Mouse (Mus musculus): ENCODE measurements around the gene Dcdc2b. TPM values are rescaled to one million over a fixed set of nuclear protein-coding genes. Genes with fewer than 3 reads are reported as not detected.

Gene Dcdc2b
- polyA plus RNA-seq (2016; fragmentation: Nextera tagmentation; extraction: Ambion mirVana): 2.8 and 2.9 TPM in 2 replicates

DNA sequence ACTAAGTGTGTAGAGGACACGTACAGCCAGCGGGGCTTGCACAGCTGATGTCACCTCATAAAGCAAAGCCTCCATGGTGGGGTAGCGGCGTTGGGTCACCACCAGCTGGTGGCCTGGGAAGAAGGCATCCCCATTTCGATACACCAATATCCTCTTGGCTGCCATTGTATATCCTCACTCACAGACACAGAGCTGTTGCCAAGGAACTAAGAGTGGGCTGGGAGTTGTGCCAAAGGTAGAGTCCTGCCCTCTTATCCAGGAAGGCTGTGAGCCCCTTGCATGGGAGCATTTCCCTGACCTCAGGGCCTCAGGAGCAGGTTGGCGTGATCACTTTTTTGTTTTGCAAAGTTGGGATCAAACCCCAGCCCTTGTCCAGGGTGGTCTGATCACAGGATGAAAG, at the start of gene Dcdc2b:
Gene Dcdc2b, minus strand, starts transcription at position 165 of the 400 bp plus-strand sequence.
- no peak within 1 kb of the TSS for H3K4me3 ChIP-seq
- peaks cover 10% of the 10 kb centered on the region for H3K4me1 ChIP-seq
- no peaks in the 10 kb centered on the region for H3K27me3 ChIP-seq
- H3K4me2 ChIP-seq (replicated peaks): no peak within 1 kb of the TSS
- H3K9ac ChIP-seq (replicated peaks): no peak within 1 kb of the TSS
- ATAC-seq (ENCODE audit: low FRiP score, low read depth): no peak
- H3K36me3 ChIP-seq: peaks cover 30% of the 10 kb centered on the region
- WGBS: 89% methylated on average over 6 of the region's 6 CpGs
- H3K27ac ChIP-seq (replicated peaks): no peak within 1 kb of the TSS
- H3K9me3 ChIP-seq: no peaks in the 10 kb centered on the region

DNA sequence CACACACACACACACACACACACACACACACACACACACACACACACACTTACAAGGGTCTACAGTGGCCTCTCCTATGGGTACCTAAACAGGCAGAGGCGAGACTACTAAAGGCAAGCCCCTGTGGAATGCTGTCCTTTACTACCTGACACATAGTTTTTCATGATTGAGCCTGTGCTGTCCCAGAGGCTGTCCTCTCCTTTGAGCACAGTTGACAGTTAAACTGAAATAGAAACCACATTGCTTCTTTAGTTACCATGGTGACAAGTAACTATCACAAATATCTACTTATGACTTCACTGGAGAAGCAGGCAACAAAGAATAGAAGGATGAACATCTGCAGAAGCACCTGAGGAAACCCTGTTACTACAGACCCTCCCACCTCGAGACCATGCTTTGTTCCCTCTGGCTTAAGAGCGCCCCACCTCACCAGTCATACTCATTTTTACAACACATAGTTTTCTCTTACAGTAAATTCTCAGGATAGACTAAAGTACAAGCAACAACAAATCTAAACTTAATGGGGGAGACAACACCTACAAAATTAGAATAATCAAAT, 48.3 kb upstream of the Dcdc2b start:
- Histone ChIP-seq H3K4me3 (no peak overlapping the region), H3K9me3 (no peaks in the 10 kb centered on the region), H3K4me1 (no peaks in the 10 kb centered on the region), H3K36me3 (peaks cover 40% of the 10 kb centered on the region), H3K27me3 (no peaks in the 10 kb centered on the region), H3K27ac (replicated peaks) (no peak overlapping the region), H3K4me2 (replicated peaks) (no peak overlapping the region), H3K9ac (replicated peaks) (no peak overlapping the region)
- WGBS: 86% methylated on average over 3 of the region's 3 CpGs
- no peak for ATAC-seq (ENCODE audit: low FRiP score, low read depth)

DNA sequence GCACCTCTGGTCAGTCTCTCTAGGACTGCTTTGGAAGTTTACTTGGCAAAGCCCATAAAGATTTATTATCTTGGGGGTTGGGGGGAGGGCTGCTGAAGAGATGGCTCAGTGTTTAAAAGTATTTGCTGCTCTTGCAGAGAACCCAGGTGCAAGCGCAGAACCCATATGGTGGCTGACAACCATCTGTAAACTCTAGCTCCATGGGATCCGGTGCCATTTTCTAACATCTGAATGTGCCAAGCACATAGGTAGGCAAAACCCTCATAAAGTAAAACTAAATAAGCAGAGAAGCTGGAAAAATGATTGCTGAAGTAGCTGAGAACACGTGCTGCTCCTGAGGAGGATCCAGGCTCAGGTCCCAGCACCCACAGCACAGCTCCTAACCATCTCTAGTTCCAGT, 47.5 kb upstream of the Dcdc2b start:
- Histone ChIP-seq H3K27me3 (no peaks in the 10 kb centered on the region), H3K9ac (replicated peaks) (no peak overlapping the region), H3K27ac (replicated peaks) (no peak overlapping the region), H3K36me3 (peaks cover 47% of the 10 kb centered on the region), H3K4me2 (replicated peaks) (no peak overlapping the region), H3K4me3 (no peak overlapping the region), H3K4me1 (no peaks in the 10 kb centered on the region), H3K9me3 (no peaks in the 10 kb centered on the region)
- ATAC-seq (ENCODE audit: low FRiP score, low read depth): no peak
- 92% methylated on average over 3 of the region's 3 CpGs for WGBS

DNA sequence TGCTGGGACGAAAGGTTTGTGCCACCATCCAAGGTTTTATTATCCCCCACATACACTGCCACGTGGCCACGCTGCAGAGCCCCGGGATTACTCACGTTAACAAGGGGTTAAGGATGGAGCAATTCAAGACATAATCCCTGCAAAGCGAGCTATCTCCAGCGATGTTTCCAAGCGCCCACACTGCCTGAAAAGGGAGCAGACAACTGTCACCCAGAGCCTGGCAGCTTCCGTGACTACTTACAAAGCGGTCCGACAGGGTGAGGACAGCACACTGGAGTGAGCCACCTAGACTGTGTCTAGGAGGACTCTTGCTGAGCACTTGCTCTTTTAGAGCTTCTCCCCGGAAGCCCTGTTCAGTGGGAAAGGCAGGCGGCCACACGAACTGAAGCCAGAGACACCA, 40.7 kb upstream of the Dcdc2b start:
- Histone ChIP-seq H3K4me2 (replicated peaks) (no peak overlapping the region), H3K4me1 (no peaks in the 10 kb centered on the region), H3K9me3 (no peaks in the 10 kb centered on the region), H3K36me3 (peaks cover 90% of the 10 kb centered on the region), H3K9ac (replicated peaks) (no peak overlapping the region), H3K27ac (replicated peaks) (no peak overlapping the region), H3K4me3 (no peak overlapping the region), H3K27me3 (no peaks in the 10 kb centered on the region)
- 93% methylated on average over 14 of the region's 14 CpGs for WGBS
- ATAC-seq (ENCODE audit: low FRiP score, low read depth): no peak

DNA sequence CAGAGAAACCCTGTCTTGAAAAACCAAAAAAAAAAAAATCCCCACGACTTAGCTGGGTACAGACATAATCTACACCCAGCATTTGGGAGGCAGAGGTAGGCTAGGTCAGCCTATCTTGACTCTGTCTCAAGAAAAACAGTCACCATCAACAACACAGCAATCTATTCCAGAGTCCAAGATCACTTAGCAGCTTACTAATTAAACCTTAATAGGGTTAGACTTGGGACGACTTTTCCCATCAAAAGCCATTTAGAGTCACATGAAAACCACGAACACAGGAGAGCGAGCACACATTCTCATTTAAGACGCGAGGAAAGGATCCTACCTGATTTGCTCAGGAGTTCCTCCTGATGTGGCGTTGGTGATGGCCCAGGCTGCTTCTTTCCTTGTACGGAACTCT, 36.3 kb upstream of the Dcdc2b start:
- WGBS: 93% methylated on average over 8 of the region's 8 CpGs
- no peak overlapping the region for H3K4me2 ChIP-seq (replicated peaks)
- no peaks in the 10 kb centered on the region for H3K4me1 ChIP-seq
- no peak overlapping the region for H3K9ac ChIP-seq (replicated peaks)
- H3K27me3 ChIP-seq: no peaks in the 10 kb centered on the region
- no peak overlapping the region for H3K27ac ChIP-seq (replicated peaks)
- no peak for ATAC-seq (ENCODE audit: low FRiP score, low read depth)
- H3K36me3 ChIP-seq: peaks cover 93% of the 10 kb centered on the region
- H3K9me3 ChIP-seq: no peaks in the 10 kb centered on the region
- H3K4me3 ChIP-seq: no peak overlapping the region

DNA sequence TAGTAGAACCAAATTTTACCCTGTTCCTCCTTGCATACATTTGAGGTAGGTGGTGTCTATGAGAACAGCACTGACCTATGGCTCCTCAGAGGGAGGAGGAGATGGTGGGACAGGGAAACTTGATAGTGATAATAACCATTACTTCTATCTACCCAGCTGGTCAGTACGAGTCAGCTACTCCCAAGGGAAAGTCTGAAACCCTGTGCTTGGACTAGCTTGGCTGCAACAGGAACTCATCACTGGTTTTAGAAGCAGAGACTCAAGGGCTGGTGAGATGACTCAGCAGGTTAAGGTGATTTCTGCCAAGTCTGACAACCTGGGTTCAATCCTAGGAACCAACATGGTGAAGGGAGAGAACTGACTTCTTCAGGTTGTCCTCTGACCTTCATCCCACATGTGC, 34.6 kb upstream of the Dcdc2b start:
- no peak overlapping the region for H3K4me2 ChIP-seq (replicated peaks)
- no peak overlapping the region for H3K9ac ChIP-seq (replicated peaks)
- H3K27ac ChIP-seq (replicated peaks): no peak overlapping the region
- ATAC-seq (ENCODE audit: low FRiP score, low read depth): no peak
- no peaks in the 10 kb centered on the region for H3K4me1 ChIP-seq
- H3K4me3 ChIP-seq: no peak overlapping the region
- peaks cover 86% of the 10 kb centered on the region for H3K36me3 ChIP-seq
- no peaks in the 10 kb centered on the region for H3K27me3 ChIP-seq
- no peaks in the 10 kb centered on the region for H3K9me3 ChIP-seq
- WGBS: 90% methylated on average over 1 of the region's 1 CpGs

DNA sequence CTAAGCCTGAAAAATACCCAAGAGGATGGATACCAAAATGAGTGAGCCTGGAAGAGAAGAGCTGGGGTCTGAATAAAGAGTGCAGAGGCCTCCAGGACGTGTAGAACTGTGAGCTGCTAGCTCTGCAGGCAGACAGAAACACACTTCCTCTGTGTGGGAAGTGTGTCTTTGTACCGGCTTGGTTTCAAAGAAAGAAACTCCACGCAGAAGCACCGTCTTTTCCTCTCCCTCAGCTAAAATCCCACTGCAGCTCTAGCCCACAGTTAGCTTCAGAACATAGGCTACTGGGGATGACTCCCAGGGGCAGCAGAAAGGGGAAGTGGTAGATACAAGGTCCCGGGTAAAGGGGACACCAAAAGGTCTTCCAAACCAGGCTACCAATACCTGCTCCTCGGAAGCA, 31.1 kb upstream of the Dcdc2b start:
- Histone ChIP-seq H3K4me3 (no peak overlapping the region), H3K27ac (replicated peaks) (no peak overlapping the region), H3K4me2 (replicated peaks) (no peak overlapping the region), H3K4me1 (peaks cover 5% of the 10 kb centered on the region; the same call in 1 of the 2 replicates), H3K27me3 (no peaks in the 10 kb centered on the region), H3K36me3 (peaks cover 58% of the 10 kb centered on the region), H3K9ac (replicated peaks) (no peak overlapping the region), H3K9me3 (no peaks in the 10 kb centered on the region)
- no peak for ATAC-seq (ENCODE audit: low FRiP score, low read depth)
- WGBS: 93% methylated on average over 6 of the region's 6 CpGs

DNA sequence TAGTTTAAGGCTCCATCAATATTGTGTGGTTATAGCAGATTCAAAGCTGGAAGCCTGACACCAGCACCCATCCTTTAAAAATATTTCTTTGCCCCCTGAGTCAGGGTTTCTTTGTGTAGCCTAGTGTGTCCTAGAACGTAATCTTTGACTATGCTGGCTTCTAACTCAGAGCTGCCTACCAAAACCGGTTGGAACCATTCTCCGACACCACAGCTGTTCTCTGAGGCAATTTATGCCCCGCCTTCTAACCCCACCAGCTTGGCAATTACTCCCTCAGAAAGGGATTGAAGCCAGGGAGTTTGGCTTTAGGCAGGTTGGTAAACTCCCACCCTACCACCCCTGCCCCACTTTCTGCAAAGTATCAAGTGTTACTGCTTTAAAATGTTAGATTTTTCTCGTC, 27.7 kb upstream of the Dcdc2b start:
- no peak for ATAC-seq (ENCODE audit: low FRiP score, low read depth)
- no peak overlapping the region for H3K9ac ChIP-seq (replicated peaks)
- H3K4me1 ChIP-seq: peaks cover 27% of the 10 kb centered on the region
- no peaks in the 10 kb centered on the region for H3K9me3 ChIP-seq
- no peaks in the 10 kb centered on the region for H3K27me3 ChIP-seq
- H3K4me2 ChIP-seq (replicated peaks): 0 out of 2 replicates have a peak overlapping the region, but pooled peaks have one; percentile 24
- no peak overlapping the region for H3K27ac ChIP-seq (replicated peaks)
- peaks cover 49% of the 10 kb centered on the region for H3K36me3 ChIP-seq
- 66% methylated on average over 5 of the region's 5 CpGs for WGBS
- H3K4me3 ChIP-seq: no peak overlapping the region

DNA sequence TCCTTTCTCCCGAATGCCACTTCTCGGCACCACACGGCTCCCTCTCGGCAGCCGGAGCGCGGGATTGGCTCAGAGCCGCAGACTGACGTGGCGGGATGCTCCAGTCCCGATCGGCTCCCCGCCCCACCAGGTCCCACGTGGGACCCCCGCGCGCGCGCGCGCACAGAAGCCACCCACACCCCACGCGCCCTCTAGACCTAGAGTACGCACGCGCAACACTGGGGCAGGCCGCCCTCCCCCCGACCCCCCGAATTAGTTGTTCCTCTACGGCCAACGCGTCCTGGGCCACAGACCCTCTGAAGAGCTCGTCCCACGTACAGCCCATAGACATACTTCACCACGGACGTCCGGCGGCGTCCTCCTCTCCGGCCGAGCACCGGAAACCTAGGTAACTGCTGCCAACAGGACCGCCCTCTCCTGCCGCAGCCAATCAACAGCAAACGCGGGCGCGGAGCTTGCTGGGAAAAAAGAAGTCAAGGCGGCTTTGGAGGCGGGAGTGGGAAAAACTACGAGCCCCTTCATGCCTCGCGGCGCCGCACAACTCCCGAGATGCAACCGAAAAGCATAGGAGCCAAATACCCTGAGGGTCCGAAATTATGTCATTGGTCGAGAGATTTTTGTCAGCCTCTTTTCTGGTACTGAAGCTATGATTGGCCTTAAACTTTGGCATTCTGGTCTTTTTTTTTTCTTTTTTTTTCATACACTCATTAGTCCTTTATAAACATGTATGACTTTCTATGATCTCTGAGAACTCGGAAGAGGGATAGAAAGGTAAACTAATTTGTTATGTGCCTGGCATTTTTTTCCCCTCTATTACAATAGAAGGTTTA, 26.8 kb upstream of the Dcdc2b start, which contains the start of gene Txlna:
Gene Txlna, minus strand, starts transcription at position 428 of the 830 bp plus-strand sequence.
- ATAC-seq (ENCODE audit: low FRiP score, low read depth): peak; percentile 97
- Histone ChIP-seq H3K4me3 (peak within 1 kb of the TSS; percentile 62), H3K4me1 (peaks cover 27% of the 10 kb centered on the region), H3K27ac (replicated peaks) (peak within 1 kb of the TSS; percentile 88), H3K4me2 (replicated peaks) (peak within 1 kb of the TSS; percentile 91), H3K27me3 (no peaks in the 10 kb centered on the region), H3K9me3 (no peaks in the 10 kb centered on the region), H3K36me3 (peaks cover 49% of the 10 kb centered on the region), H3K9ac (replicated peaks) (peak within 1 kb of the TSS; percentile 76)
- under 1% methylated on average over 58 of the region's 60 CpGs for WGBS

DNA sequence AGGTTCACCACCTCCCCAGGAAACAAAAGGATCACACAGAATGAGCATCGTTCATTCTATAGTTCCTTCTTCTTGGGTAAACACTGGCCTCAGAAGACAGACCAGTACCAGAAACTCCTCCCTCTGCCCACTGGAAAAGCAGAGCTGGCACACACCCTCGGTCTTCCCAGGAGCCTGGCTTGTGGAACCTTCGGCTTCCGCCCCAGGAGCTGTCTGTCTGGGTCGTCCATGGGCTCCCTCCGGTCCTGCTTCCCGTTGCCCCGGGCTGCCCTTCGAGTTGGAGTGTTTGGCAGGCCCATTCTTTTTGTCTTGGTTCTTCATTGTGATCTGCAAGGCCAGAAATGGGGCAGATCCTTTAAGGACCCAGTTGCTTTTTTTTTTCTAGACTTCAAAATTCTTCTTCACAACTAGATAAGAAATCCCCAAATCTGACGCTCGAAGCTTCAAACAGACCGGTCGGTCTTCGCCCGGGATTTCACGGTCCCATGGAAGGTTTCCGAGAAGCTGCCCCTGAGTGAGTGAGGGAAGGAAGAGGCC, 26.1 kb upstream of the Dcdc2b start:
- ATAC-seq (ENCODE audit: low FRiP score, low read depth): no peak
- Histone ChIP-seq H3K4me1 (peaks cover 27% of the 10 kb centered on the region), H3K27ac (replicated peaks) (peak overlapping the region; percentile 88), H3K4me3 (peak overlapping the region; percentile 62), H3K27me3 (no peaks in the 10 kb centered on the region), H3K9me3 (no peaks in the 10 kb centered on the region), H3K36me3 (peaks cover 49% of the 10 kb centered on the region), H3K9ac (replicated peaks) (peak overlapping the region; percentile 76), H3K4me2 (replicated peaks) (peak overlapping the region; percentile 91)
- WGBS: 9% methylated on average over 17 of the region's 17 CpGs

DNA sequence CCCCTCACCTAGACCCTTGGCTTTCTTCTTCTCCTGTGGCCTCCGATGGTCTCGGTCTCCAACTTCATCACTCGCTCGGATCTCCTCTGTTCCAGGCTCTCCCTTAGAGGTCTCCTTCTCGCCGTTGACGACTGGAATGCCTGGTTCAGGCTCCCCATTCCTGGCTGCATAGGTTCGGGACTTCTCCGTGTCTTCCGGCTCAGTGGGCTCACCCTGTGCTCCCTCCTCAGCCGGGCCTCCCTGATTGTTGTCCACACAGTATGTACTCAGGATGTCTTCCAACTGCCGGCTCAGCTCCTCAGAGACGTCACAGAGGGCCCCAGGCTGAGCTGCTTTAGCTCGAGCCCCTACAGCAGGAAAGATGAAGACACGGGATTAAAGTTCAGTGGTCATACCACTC, 25.2 kb upstream of the Dcdc2b start:
- H3K27ac ChIP-seq (replicated peaks): no peak overlapping the region
- peaks cover 27% of the 10 kb centered on the region for H3K4me1 ChIP-seq
- peak overlapping the region; percentile 76; the same call in 1 of the 2 replicates for H3K9ac ChIP-seq (replicated peaks)
- no peaks in the 10 kb centered on the region for H3K9me3 ChIP-seq
- H3K4me2 ChIP-seq (replicated peaks): peak overlapping the region; percentile 91
- H3K36me3 ChIP-seq: peaks cover 50% of the 10 kb centered on the region
- peak overlapping the region; percentile 62 for H3K4me3 ChIP-seq
- H3K27me3 ChIP-seq: no peaks in the 10 kb centered on the region
- WGBS: 89% methylated on average over 15 of the region's 15 CpGs
- no peak for ATAC-seq (ENCODE audit: low FRiP score, low read depth)

DNA sequence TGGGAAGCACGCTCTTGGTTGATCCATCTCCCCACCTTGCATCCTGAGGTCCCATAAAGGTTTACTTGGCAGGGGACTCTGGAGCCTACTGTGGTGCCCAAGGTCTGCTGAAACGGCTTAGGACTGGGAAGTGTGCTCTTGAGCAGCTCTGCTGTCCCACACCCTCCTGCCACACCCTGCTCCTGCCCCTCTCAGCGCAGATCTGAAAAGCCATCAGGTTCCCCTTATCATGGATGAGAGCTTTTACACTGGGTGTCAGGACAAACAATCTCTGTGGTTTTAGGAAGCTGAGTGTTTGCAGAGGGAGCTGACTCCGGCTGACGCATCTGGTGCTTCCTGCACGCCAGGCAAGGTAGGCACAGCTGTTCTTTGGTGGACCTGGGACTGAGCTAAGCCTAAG, 19.8 kb upstream of the Dcdc2b start:
- 93% methylated on average over 6 of the region's 6 CpGs for WGBS
- H3K36me3 ChIP-seq: peaks cover 97% of the 10 kb centered on the region

More for the DNA sequence above, 19.8 kb upstream of the Dcdc2b start:
- Histone ChIP-seq H3K27me3 (no peaks in the 10 kb centered on the region), H3K9me3 (no peaks in the 10 kb centered on the region), H3K4me3 (no peak overlapping the region), H3K4me1 (peaks cover 15% of the 10 kb centered on the region), H3K4me2 (replicated peaks) (no peak overlapping the region), H3K27ac (replicated peaks) (no peak overlapping the region), H3K9ac (replicated peaks) (no peak overlapping the region)
- ATAC-seq (ENCODE audit: low FRiP score, low read depth): no peak

Data from midbrain, embryonic 12.5 days (tissue).